Mouse (Mus musculus): ENCODE data around the gene Faim. TPM values are rescaled to one million over a fixed set of nuclear protein-coding genes. Genes with fewer than 3 reads are reported as not detected.
A peak's percentile ranks its signal among the peaks of the same experiment; 100 is the strongest.

Faim gene
- polyA plus RNA-seq, 1 experiment from 2014 or later = 8.0 TPM

GRCm38 (mm10) chr9:98956591-98957381 is 29.4 kb upstream of the Faim start:
- Histone ChIP-seq H3K4me1 (ENCODE audit: control insufficient read depth, low read depth, low read length) (peaks cover 8% of the 10 kb centered on the region), H3K4me2 (ENCODE audit: low read depth, low read length) (peak overlapping the region; percentile 43), H3K36me3 (ENCODE audit: control insufficient read depth, insufficient read depth) (no peaks in the 10 kb centered on the region), H3K27ac (ENCODE audit: low read length) (no peak overlapping the region), H3K9me3 (replicated peaks; ENCODE audit: control insufficient read depth, low read length) (no peaks in the 10 kb centered on the region), H3K4me3 (ENCODE audit: low read depth, low read length) (peak overlapping the region; percentile 35), H3K9ac (ENCODE audit: low read depth, low read length) (no peak overlapping the region), H3K27me3 (ENCODE audit: control insufficient read depth, insufficient read depth, low read depth, low read length) (peaks cover 99% of the 10 kb centered on the region)
- no peak for ATAC-seq (ENCODE audit: low read depth)
- under 1% methylated on average over 77 of the region's 80 CpGs for WGBS (ENCODE audit: insufficient replicate concordance)

GRCm38 (mm10) chr9:98957751-98958351 is 28.3 kb upstream of the Faim start:
- Histone ChIP-seq H3K36me3 (ENCODE audit: control insufficient read depth, insufficient read depth) (no peaks in the 10 kb centered on the region), H3K4me2 (ENCODE audit: low read depth, low read length) (no peak overlapping the region), H3K4me1 (ENCODE audit: control insufficient read depth, low read depth, low read length) (peaks cover 8% of the 10 kb centered on the region), H3K9ac (ENCODE audit: low read depth, low read length) (no peak overlapping the region), H3K27ac (ENCODE audit: low read length) (no peak overlapping the region), H3K27me3 (ENCODE audit: control insufficient read depth, insufficient read depth, low read depth, low read length) (peaks cover 99% of the 10 kb centered on the region), H3K4me3 (ENCODE audit: low read depth, low read length) (no peak overlapping the region), H3K9me3 (replicated peaks; ENCODE audit: control insufficient read depth, low read length) (no peaks in the 10 kb centered on the region)
- 1% methylated on average over 23 of the region's 23 CpGs for WGBS (ENCODE audit: insufficient replicate concordance)
- no peak for ATAC-seq (ENCODE audit: low read depth)

DNA sequence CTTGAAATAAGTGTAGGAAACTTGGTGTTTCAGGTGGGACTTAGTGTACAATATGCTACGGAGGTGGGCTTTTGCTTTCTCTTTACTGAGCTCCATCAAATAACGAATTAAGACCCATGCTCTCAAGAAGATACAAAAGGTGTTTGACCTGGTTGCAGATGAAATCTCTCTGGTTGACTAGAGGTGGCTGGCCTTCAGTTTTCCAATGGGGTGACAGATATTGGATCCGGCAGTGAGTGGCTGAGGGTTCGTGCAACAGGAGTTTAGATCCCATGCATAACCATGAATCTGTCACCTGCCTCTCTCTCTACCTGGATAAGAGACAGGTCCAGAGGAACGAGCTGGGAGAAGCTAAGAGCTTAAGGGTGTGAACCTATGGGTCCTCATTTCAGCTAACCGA is 27.5 kb upstream of the Faim start:
- H3K9ac ChIP-seq (ENCODE audit: low read depth, low read length) = no peak overlapping the region
- no peaks in the 10 kb centered on the region for H3K9me3 ChIP-seq (replicated peaks; ENCODE audit: control insufficient read depth, low read length)
- 4% methylated on average over 6 of the region's 6 CpGs for WGBS (ENCODE audit: insufficient replicate concordance)
- peaks cover 8% of the 10 kb centered on the region for H3K4me1 ChIP-seq (ENCODE audit: control insufficient read depth, low read depth, low read length)
- no peak overlapping the region for H3K27ac ChIP-seq (ENCODE audit: low read length)
- no peak for ATAC-seq (ENCODE audit: low read depth)
- no peak overlapping the region for H3K4me2 ChIP-seq (ENCODE audit: low read depth, low read length)
- H3K27me3 ChIP-seq (ENCODE audit: control insufficient read depth, insufficient read depth, low read depth, low read length) = peaks cover 99% of the 10 kb centered on the region
- H3K36me3 ChIP-seq (ENCODE audit: control insufficient read depth, insufficient read depth) = no peaks in the 10 kb centered on the region
- H3K4me3 ChIP-seq (ENCODE audit: low read depth, low read length) = no peak overlapping the region

DNA sequence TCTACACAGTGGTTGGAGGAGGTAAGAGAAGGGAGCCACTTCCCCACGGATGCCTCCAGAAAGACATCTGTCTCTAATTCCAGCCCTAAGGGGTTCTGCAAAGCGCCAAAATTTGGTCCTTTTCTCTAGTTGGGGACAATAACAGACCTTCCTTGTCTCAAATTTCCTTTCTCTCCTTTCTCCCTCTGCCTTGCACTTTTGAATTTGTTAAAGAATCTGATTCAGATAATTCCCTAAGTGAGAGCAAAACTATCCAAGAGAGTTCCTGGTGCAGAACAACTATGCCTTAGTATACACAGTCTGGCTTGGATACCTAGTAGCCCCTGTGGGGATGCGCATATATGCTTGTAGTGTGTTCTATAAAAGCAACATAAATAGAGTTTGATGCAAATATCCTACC is 26.3 kb upstream of the Faim start:
- Histone ChIP-seq H3K4me3 (ENCODE audit: low read depth, low read length) (no peak overlapping the region), H3K36me3 (ENCODE audit: control insufficient read depth, insufficient read depth) (no peaks in the 10 kb centered on the region), H3K9ac (ENCODE audit: low read depth, low read length) (no peak overlapping the region), H3K9me3 (replicated peaks; ENCODE audit: control insufficient read depth, low read length) (no peaks in the 10 kb centered on the region), H3K4me1 (ENCODE audit: control insufficient read depth, low read depth, low read length) (peaks cover 6% of the 10 kb centered on the region), H3K27me3 (ENCODE audit: control insufficient read depth, insufficient read depth, low read depth, low read length) (peaks cover 98% of the 10 kb centered on the region), H3K27ac (ENCODE audit: low read length) (no peak overlapping the region), H3K4me2 (ENCODE audit: low read depth, low read length) (no peak overlapping the region)
- ATAC-seq (ENCODE audit: low read depth) = no peak
- 27% methylated on average over 3 of the region's 3 CpGs for WGBS (ENCODE audit: insufficient replicate concordance)

DNA sequence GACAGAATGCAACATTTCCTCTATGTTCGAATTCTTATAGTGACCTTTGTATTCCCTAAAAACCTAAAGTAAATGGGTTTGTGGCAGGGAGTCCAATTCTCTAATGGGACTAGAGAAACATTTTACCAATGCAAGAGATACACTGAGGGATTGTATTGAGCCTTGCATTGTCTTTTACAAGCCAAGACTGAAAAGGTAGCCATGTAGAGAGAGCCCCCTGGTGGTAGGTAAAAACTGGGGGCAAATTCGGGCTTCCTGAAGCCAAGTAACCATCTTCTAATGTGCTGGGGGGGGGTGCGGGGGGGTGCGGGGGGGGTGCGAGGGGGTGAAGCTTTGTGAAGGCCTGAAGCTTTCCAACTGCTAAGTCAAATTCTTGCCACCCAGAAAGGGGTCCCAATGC is 25.8 kb upstream of the Faim start:
- Histone ChIP-seq H3K9ac (ENCODE audit: low read depth, low read length) (no peak overlapping the region), H3K27ac (ENCODE audit: low read length) (no peak overlapping the region), H3K9me3 (replicated peaks; ENCODE audit: control insufficient read depth, low read length) (no peaks in the 10 kb centered on the region), H3K36me3 (ENCODE audit: control insufficient read depth, insufficient read depth) (no peaks in the 10 kb centered on the region), H3K27me3 (ENCODE audit: control insufficient read depth, insufficient read depth, low read depth, low read length) (peaks cover 98% of the 10 kb centered on the region), H3K4me2 (ENCODE audit: low read depth, low read length) (no peak overlapping the region), H3K4me1 (ENCODE audit: control insufficient read depth, low read depth, low read length) (peaks cover 3% of the 10 kb centered on the region), H3K4me3 (ENCODE audit: low read depth, low read length) (no peak overlapping the region)
- WGBS (ENCODE audit: insufficient replicate concordance) = 19% methylated on average over 5 of the region's 5 CpGs
- no peak for ATAC-seq (ENCODE audit: low read depth)

DNA sequence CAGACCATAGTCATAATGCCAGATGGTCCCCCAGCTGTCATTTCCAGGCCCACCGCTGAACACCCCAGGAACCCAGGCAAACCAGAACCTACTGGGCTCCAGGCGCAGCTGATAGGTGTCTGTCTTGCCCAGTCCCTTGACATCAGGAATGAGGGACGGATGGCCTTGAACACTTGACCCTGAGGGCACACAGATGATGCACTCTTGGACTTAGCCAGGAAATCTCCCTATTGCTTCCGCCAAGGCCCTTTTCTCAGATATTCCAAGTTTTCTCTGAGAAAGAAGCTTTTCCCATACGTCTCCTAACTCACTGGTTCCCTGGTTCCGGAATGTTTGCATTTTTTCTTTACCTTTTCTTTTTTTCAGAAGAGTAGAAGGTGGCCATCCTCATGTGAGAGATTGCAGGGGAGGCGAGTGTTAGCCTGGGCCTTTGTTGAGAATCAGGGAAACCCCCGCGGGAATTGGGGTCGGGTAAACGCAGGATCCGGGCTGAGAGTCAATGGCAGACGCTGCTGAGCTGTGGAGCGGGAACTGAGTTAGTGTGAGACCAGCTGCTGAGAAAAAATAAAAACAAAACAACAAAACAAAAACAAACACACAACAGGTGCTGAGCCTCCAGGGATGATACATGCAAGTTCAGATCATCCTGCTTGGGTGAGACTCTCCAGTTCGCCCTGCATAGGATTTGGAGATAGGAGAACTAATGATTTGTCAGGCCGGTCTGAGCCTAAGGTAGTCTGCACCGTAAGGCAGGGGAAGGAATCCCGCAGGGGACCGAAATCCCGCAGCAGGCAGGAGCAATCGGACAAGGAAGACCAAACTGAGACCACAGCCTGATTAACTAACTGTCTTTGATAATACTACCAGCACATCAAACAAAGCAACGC is 24.3 kb upstream of the Faim start:
- 8% methylated on average over 22 of the region's 22 CpGs for WGBS (ENCODE audit: insufficient replicate concordance)
- H3K27ac ChIP-seq (ENCODE audit: low read length) = no peak overlapping the region
- peaks cover 90% of the 10 kb centered on the region for H3K27me3 ChIP-seq (ENCODE audit: control insufficient read depth, insufficient read depth, low read depth, low read length)

GRCm38 (mm10) chr9:98962478-98963142 is 23.6 kb upstream of the Faim start:
- Histone ChIP-seq H3K4me1 (ENCODE audit: control insufficient read depth, low read depth, low read length) (no peaks in the 10 kb centered on the region), H3K27ac (ENCODE audit: low read length) (no peak overlapping the region), H3K36me3 (ENCODE audit: control insufficient read depth, insufficient read depth) (no peaks in the 10 kb centered on the region), H3K4me3 (ENCODE audit: low read depth, low read length) (no peak overlapping the region), H3K9ac (ENCODE audit: low read depth, low read length) (no peak overlapping the region), H3K9me3 (replicated peaks; ENCODE audit: control insufficient read depth, low read length) (no peaks in the 10 kb centered on the region), H3K27me3 (ENCODE audit: control insufficient read depth, insufficient read depth, low read depth, low read length) (peaks cover 89% of the 10 kb centered on the region), H3K4me2 (ENCODE audit: low read depth, low read length) (no peak overlapping the region)
- 2% methylated on average over 20 of the region's 20 CpGs for WGBS (ENCODE audit: insufficient replicate concordance)
- no peak for ATAC-seq (ENCODE audit: low read depth)

More for the DNA sequence above, 24.3 kb upstream of the Faim start:
- Histone ChIP-seq H3K4me1 (ENCODE audit: control insufficient read depth, low read depth, low read length) (no peaks in the 10 kb centered on the region), H3K36me3 (ENCODE audit: control insufficient read depth, insufficient read depth) (no peaks in the 10 kb centered on the region), H3K9ac (ENCODE audit: low read depth, low read length) (no peak overlapping the region), H3K4me2 (ENCODE audit: low read depth, low read length) (no peak overlapping the region), H3K9me3 (replicated peaks; ENCODE audit: control insufficient read depth, low read length) (no peaks in the 10 kb centered on the region), H3K4me3 (ENCODE audit: low read depth, low read length) (no peak overlapping the region)
- no peak for ATAC-seq (ENCODE audit: low read depth)

- no peak overlapping the region for H3K4me3 ChIP-seq (ENCODE audit: low read depth, low read length)
- ATAC-seq (ENCODE audit: low read depth) = no peak
- no peak overlapping the region for H3K4me2 ChIP-seq (ENCODE audit: low read depth, low read length)
- H3K9me3 ChIP-seq (replicated peaks; ENCODE audit: control insufficient read depth, low read length) = no peaks in the 10 kb centered on the region
- peaks cover 79% of the 10 kb centered on the region for H3K27me3 ChIP-seq (ENCODE audit: control insufficient read depth, insufficient read depth, low read depth, low read length)
- no peak overlapping the region for H3K27ac ChIP-seq (ENCODE audit: low read length)
- H3K4me1 ChIP-seq (ENCODE audit: control insufficient read depth, low read depth, low read length) = no peaks in the 10 kb centered on the region
- no peaks in the 10 kb centered on the region for H3K36me3 ChIP-seq (ENCODE audit: control insufficient read depth, insufficient read depth)
- no peak overlapping the region for H3K9ac ChIP-seq (ENCODE audit: low read depth, low read length)
- 5% methylated on average over 18 of the region's 18 CpGs for WGBS (ENCODE audit: insufficient replicate concordance)
These were observed 22.5 kb upstream of the Faim start for GRCm38 (mm10) chr9:98963661-98964060.

All from liver, embryonic 16.5 days (tissue).